ENCODE assay signal across 9 mouse cellular contexts in genomic region chr4:109445397-109445796, GRCm38 (mm10). TPM values are rescaled to one million over a fixed set of nuclear protein-coding genes. Genes with fewer than 3 reads are reported as not detected.
DNase-seq lines count a peak whose midpoint lies in the region; ATAC-seq lines count a peak whose summit lies in the region.
"Had no signal": no experiment of that assay in that cellular context is flagged by ENCODE, and none has a peak within 500 bp of the region (broad histone marks: within the 10 kb centered on the region; RNA-seq: fewer than 3 reads in every experiment).

No protein-coding gene starts in this region.

- no peak overlapping the region for H3K27ac ChIP-seq in stomach, embryonic 16.5 days (ENCODE audit: low read length)
- H3K27ac ChIP-seq in midbrain, embryonic 15.5 days: no peak overlapping the region
- H3K27ac ChIP-seq: neural tube, embryonic 15.5 days had no signal

- 0 out of 2 replicates have a peak, but pooled peaks cover under 1% of the 10 kb centered on the region for H3K4me1 ChIP-seq in stomach, embryonic 16.5 days (ENCODE audit: control insufficient read depth, insufficient read depth, low read length)
- 0 out of 2 replicates have a peak, but pooled peaks cover 7% of the 10 kb centered on the region for H3K4me1 ChIP-seq in midbrain, embryonic 15.5 days
- H3K4me1 ChIP-seq: neural tube, embryonic 15.5 days had no signal

- no peaks in the 10 kb centered on the region for H3K27me3 ChIP-seq in stomach, embryonic 16.5 days (ENCODE audit: control insufficient read depth, insufficient read depth, low read length)
- no peaks in the 10 kb centered on the region for H3K27me3 ChIP-seq in midbrain, embryonic 15.5 days (replicated peaks)
- H3K27me3 ChIP-seq: neural tube, embryonic 15.5 days had no signal

- H3K9me3 ChIP-seq in stomach, embryonic 16.5 days (replicated peaks; ENCODE audit: control insufficient read depth, low read length): no peaks in the 10 kb centered on the region
- no peaks in the 10 kb centered on the region for H3K9me3 ChIP-seq in midbrain, embryonic 15.5 days
- H3K9me3 ChIP-seq: neural tube, embryonic 15.5 days had no signal

- no peaks in the 10 kb centered on the region for H3K36me3 ChIP-seq in stomach, embryonic 16.5 days (ENCODE audit: control insufficient read depth, insufficient read depth, low read length)
- H3K36me3 ChIP-seq in midbrain, embryonic 15.5 days (replicated peaks): no peaks in the 10 kb centered on the region

- peak; percentile 23 to 38 for DNase-seq in cerebellum, postnatal 10 days
- no peak for DNase-seq in cerebellum, adult 18-20 months
- peak; percentile 54 for DNase-seq in ovary, adult 18-20 months (ENCODE audit: low spot score)
- DNase-seq in ovary, postnatal 14 days (ENCODE audit: low spot score): no peak
- peak; percentile 82 for DNase-seq in liver
- DNase-seq in frontal cortex, postnatal 14 days (ENCODE audit: low spot score in 2 of 2): no peak

- whole genome bisulfite sequencing in stomach, embryonic 16.5 days: 59% methylated on average over 2 of the region's 2 CpGs
- 84% methylated on average over 2 of the region's 2 CpGs for WGBS in midbrain, embryonic 15.5 days

- H3K4me2 ChIP-seq in stomach, embryonic 16.5 days (ENCODE audit: low read depth, low read length): no peak overlapping the region
- H3K4me2 ChIP-seq in midbrain, embryonic 15.5 days: no peak overlapping the region
- H3K4me2 ChIP-seq: neural tube, embryonic 15.5 days had no signal

- ATAC-seq in stomach, embryonic 16.5 days (ENCODE audit: insufficient read depth, low FRiP score): peak; percentile 71
- no peak for ATAC-seq in midbrain, embryonic 15.5 days (replicated peaks)

- no peak overlapping the region for H3K4me3 ChIP-seq in stomach, embryonic 16.5 days (replicated peaks; ENCODE audit: low read length)
- no peak overlapping the region for H3K4me3 ChIP-seq in midbrain, embryonic 15.5 days
- H3K4me3 ChIP-seq: neural tube, embryonic 15.5 days had no signal

- no peak overlapping the region for H3K9ac ChIP-seq in stomach, embryonic 16.5 days (ENCODE audit: low read length)
- H3K9ac ChIP-seq in midbrain, embryonic 15.5 days: no peak overlapping the region
- H3K9ac ChIP-seq: neural tube, embryonic 15.5 days had no signal

RNA-seq across cellular contexts. Expression of gene Ttc39a, which starts 39.0 kb away (rescaled TPM):
- polyA plus RNA-seq in stomach, embryonic 16.5 days (2015; fragmentation: Nextera tagmentation; extraction: Ambion mirVana): 21.2 and 25.6 TPM in 2 replicates
- 2.0 and 2.4 TPM in 2 replicates for polyA plus RNA-seq in midbrain, embryonic 15.5 days (2015; fragmentation: Nextera tagmentation; extraction: Ambion mirVana)

RNA-seq across cellular contexts. Expression of gene Rnf11, which starts 39.1 kb away (rescaled TPM):
- polyA plus RNA-seq in stomach, embryonic 16.5 days (2015; fragmentation: Nextera tagmentation; extraction: Ambion mirVana): 23.4 and 23.6 TPM in 2 replicates
- 61.2 and 63.9 TPM in 2 replicates for polyA plus RNA-seq in midbrain, embryonic 15.5 days (2015; fragmentation: Nextera tagmentation; extraction: Ambion mirVana)

Comparison
In these comparisons a context has a peak if more than half of its experiments do, and no peak if none do; other contexts are left out.
1. DNase-seq: peak in cerebellum, postnatal 10 days (2 of 2), ovary, adult 18-20 months (single experiment) and liver (single experiment); none in cerebellum, adult 18-20 months (0 of 2), ovary, postnatal 14 days (single experiment) and frontal cortex, postnatal 14 days (0 of 2).